In the genomic region with DNA sequence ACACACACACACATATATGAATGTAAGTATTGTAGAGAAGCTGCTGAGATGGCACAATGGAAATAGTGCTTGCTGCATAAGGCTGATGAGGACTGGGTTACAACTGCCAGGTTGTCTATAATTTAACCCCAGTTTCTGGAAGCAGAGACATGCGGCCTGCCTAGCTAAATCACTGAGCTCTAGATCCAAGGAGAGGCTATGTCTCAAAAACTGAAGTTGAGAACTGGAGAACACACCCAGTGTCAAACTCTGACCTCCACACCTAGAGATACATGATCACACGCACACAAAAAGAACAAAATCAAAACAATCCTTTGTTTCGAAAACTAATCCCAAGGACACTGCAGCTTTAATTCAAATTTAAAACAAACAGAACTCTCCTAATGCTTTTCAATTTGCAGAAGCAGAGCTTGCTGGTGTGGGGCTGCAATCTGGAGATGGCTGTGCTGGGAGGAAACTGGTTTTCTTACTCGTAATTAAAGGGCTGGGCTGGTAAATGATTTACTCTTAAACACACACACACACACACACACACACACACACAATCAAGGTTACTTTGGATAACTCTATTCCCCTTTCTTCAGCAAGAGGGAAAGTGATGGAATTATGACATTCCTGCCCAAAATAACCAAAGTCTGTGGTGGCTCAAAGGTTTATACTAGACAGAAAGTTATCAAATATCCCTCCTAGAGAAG, we compare ENCODE assay signal across 25 mouse cellular contexts.
DNase-seq lines count a peak whose midpoint lies in the region; ATAC-seq and TF ChIP-seq lines count a peak whose summit lies in the region.
"Had no signal": no experiment of that assay in that cellular context is flagged by ENCODE, and none has a peak within 500 bp of the region (broad histone marks: within the 10 kb centered on the region; RNA-seq: fewer than 3 reads in every experiment).

No protein-coding gene starts in this region.

- DNase-seq in lung, embryonic 14.5 days, result peak; percentile 14
- no peak for DNase-seq in lung, postnatal 36 days
- peak; percentile 34 to 45 for DNase-seq in kidney, postnatal 4 days
- DNase-seq in stomach, postnatal 0 days (ENCODE audit: low spot score), result peak; percentile 56
- DNase-seq in cerebellum, postnatal 36 days, result no peak
- DNase-seq in embryo, embryonic 10 days (ENCODE audit: low spot score), result no peak
- DNase-seq in lung, adult 2 months, result no peak
- DNase-seq: cerebellum, adult 11 months; cerebellum, postnatal 10 days; gastrocnemius, adult 2 months; heart, postnatal 4 days; layer of hippocampus, adult 9-11 months; left cerebral cortex, postnatal 4 days; lung, postnatal 10 days; right cerebral cortex, postnatal 14 days; spleen, adult 18-20 months; thymus, adult 2 months had no signal

- ATAC-seq in lung, embryonic 14.5 days (ENCODE audit: insufficient read depth), result no peak
- ATAC-seq in kidney, embryonic 15.5 days (replicated peaks; ENCODE audit: low FRiP score), result 0 out of 2 replicates have a peak, but pooled peaks have one; percentile 61
- ATAC-seq in stomach, postnatal 0 days (ENCODE audit: low FRiP score, low TSS enrichment), result peak; percentile 87

- no peak for TF ChIP-seq CTCF in lung, embryonic 14.5 days (IDR thresholded peaks at IDR 0.05; ENCODE audit: low read depth)
- no peak for TF ChIP-seq CTCF in stomach, postnatal 0 days (IDR thresholded peaks at IDR 0.05; ENCODE audit: low read depth)
- TF ChIP-seq CTCF in lung, adult 2 months (IDR thresholded peaks at IDR 0.05; ENCODE audit: insufficient read depth, low read length), result no peak

- H3K9ac ChIP-seq in lung, embryonic 14.5 days, result no peak overlapping the region
- no peak overlapping the region for H3K9ac ChIP-seq in kidney, embryonic 15.5 days
- no peak overlapping the region for H3K9ac ChIP-seq in stomach, postnatal 0 days (ENCODE audit: low read length)
- H3K9ac ChIP-seq: embryonic facial prominence, embryonic 12.5 days; hindbrain, embryonic 15.5 days; limb, embryonic 15.5 days; liver, embryonic 15.5 days; midbrain, embryonic 12.5 days; neural tube, embryonic 12.5 days had no signal

- no peak for TF ChIP-seq POLR2A in lung, adult 2 months (IDR thresholded peaks at IDR 0.05; ENCODE audit: borderline replicate concordance, extremely low read depth, low read depth, low read length)

- no peaks in the 10 kb centered on the region for H3K4me1 ChIP-seq in lung, embryonic 14.5 days (ENCODE audit: insufficient read depth)
- 0 out of 2 replicates have a peak, but pooled peaks cover 4% of the 10 kb centered on the region for H3K4me1 ChIP-seq in kidney, embryonic 15.5 days
- H3K4me1 ChIP-seq in stomach, postnatal 0 days (replicated peaks; ENCODE audit: control insufficient read depth, insufficient read depth), result no peaks in the 10 kb centered on the region
- H3K4me1 ChIP-seq in lung, adult 2 months (ENCODE audit: control insufficient read depth, insufficient read depth, low read length), result no peaks in the 10 kb centered on the region
- H3K4me1 ChIP-seq: embryonic facial prominence, embryonic 12.5 days; hindbrain, embryonic 15.5 days; limb, embryonic 15.5 days; liver, embryonic 15.5 days; midbrain, embryonic 12.5 days; neural tube, embryonic 12.5 days had no signal

- H3K27me3 ChIP-seq in lung, embryonic 14.5 days (ENCODE audit: insufficient read depth, low read length), result no peaks in the 10 kb centered on the region
- H3K27me3 ChIP-seq in kidney, embryonic 15.5 days, result no peaks in the 10 kb centered on the region
- H3K27me3 ChIP-seq in stomach, postnatal 0 days (ENCODE audit: control insufficient read depth, insufficient read depth, low read length), result no peaks in the 10 kb centered on the region
- H3K27me3 ChIP-seq: embryonic facial prominence, embryonic 12.5 days; hindbrain, embryonic 15.5 days; limb, embryonic 15.5 days; liver, embryonic 15.5 days; midbrain, embryonic 12.5 days; neural tube, embryonic 12.5 days had no signal

- 43% methylated on average over 4 of the region's 4 CpGs for WGBS in lung, embryonic 14.5 days
- whole genome bisulfite sequencing in kidney, embryonic 15.5 days, result 35% methylated on average over 4 of the region's 4 CpGs
- WGBS in stomach, postnatal 0 days, result 39% methylated on average over 4 of the region's 4 CpGs
- 41% methylated on average over 4 of the region's 4 CpGs for WGBS in lung, adult 2 months

- no peak overlapping the region; the same call in 1 of the 2 replicates for H3K27ac ChIP-seq in lung, embryonic 14.5 days (ENCODE audit: low read depth)
- peak overlapping the region; percentile 65 for H3K27ac ChIP-seq in kidney, embryonic 15.5 days
- H3K27ac ChIP-seq in stomach, postnatal 0 days (replicated peaks), result no peak overlapping the region
- H3K27ac ChIP-seq: embryonic facial prominence, embryonic 12.5 days; gastrocnemius, adult 2 months; hindbrain, embryonic 15.5 days; kidney, postnatal 0 days; limb, embryonic 15.5 days; liver, embryonic 15.5 days; midbrain, embryonic 12.5 days; neural tube, embryonic 12.5 days had no signal

- no peaks in the 10 kb centered on the region for H3K9me3 ChIP-seq in lung, embryonic 14.5 days (ENCODE audit: low read depth, low read length)
- H3K9me3 ChIP-seq in kidney, embryonic 15.5 days (replicated peaks), result no peaks in the 10 kb centered on the region
- H3K9me3 ChIP-seq in stomach, postnatal 0 days (ENCODE audit: control insufficient read depth, low read length), result no peaks in the 10 kb centered on the region
- H3K9me3 ChIP-seq: embryonic facial prominence, embryonic 12.5 days; hindbrain, embryonic 15.5 days; limb, embryonic 15.5 days; liver, embryonic 15.5 days; midbrain, embryonic 12.5 days; neural tube, embryonic 12.5 days had no signal

- H3K4me3 ChIP-seq in lung, embryonic 14.5 days (ENCODE audit: low read depth, low read length), result no peak overlapping the region
- no peak overlapping the region for H3K4me3 ChIP-seq in kidney, embryonic 15.5 days (replicated peaks)
- H3K4me3 ChIP-seq in stomach, postnatal 0 days (ENCODE audit: low read depth, low read length), result no peak overlapping the region
- no peak overlapping the region for H3K4me3 ChIP-seq in lung, adult 2 months (replicated peaks; ENCODE audit: extremely low read depth, low read depth, low read length)
- H3K4me3 ChIP-seq: embryonic facial prominence, embryonic 12.5 days; gastrocnemius, adult 2 months; hindbrain, embryonic 15.5 days; limb, embryonic 15.5 days; liver, embryonic 15.5 days; midbrain, embryonic 12.5 days; neural tube, embryonic 12.5 days had no signal

- TF ChIP-seq EP300 in stomach, postnatal 0 days (optimal IDR thresholded peaks at IDR 0.05), result no peak

- no peak overlapping the region for H3K4me2 ChIP-seq in lung, embryonic 14.5 days
- H3K4me2 ChIP-seq in kidney, embryonic 15.5 days, result no peak overlapping the region
- no peak overlapping the region for H3K4me2 ChIP-seq in stomach, postnatal 0 days (replicated peaks; ENCODE audit: low read depth)
- H3K4me2 ChIP-seq: embryonic facial prominence, embryonic 12.5 days; hindbrain, embryonic 15.5 days; limb, embryonic 15.5 days; liver, embryonic 15.5 days; midbrain, embryonic 12.5 days; neural tube, embryonic 12.5 days had no signal

- H3K36me3 ChIP-seq in lung, embryonic 14.5 days (ENCODE audit: insufficient read depth), result no peaks in the 10 kb centered on the region
- H3K36me3 ChIP-seq in kidney, embryonic 15.5 days, result no peaks in the 10 kb centered on the region
- no peaks in the 10 kb centered on the region for H3K36me3 ChIP-seq in stomach, postnatal 0 days (ENCODE audit: control insufficient read depth, insufficient read depth, low read length)
- H3K36me3 ChIP-seq: embryonic facial prominence, embryonic 12.5 days; hindbrain, embryonic 15.5 days; limb, embryonic 15.5 days; liver, embryonic 15.5 days; midbrain, embryonic 12.5 days; neural tube, embryonic 12.5 days had no signal

Comparison
In these comparisons a context has a peak if more than half of its experiments do, and no peak if none do; other contexts are left out.
1. DNase-seq: peak in lung, embryonic 14.5 days (single experiment), kidney, postnatal 4 days (2 of 2) and stomach, postnatal 0 days (single experiment); none in lung, postnatal 36 days (single experiment), cerebellum, postnatal 36 days (0 of 2), embryo, embryonic 10 days (single experiment) and lung, adult 2 months (single experiment).